Mouse (Mus musculus): ENCODE results near the gene Srp9.

Srp9 gene

GRCm38 (mm10) chr1:182124506-182124905, at the start of gene Srp9:
Srp9 (plus strand) TSS chr1:182124737.
- DNase-seq (ENCODE audit: low read depth, low spot score) = peak; percentile 98

- DNase-seq (ENCODE audit: low read depth, low spot score) = no peak
Observed at GRCm38 (mm10) chr1:182081744-182082419, 42.7 kb upstream of the Srp9 start.

- DNase-seq (ENCODE audit: low read depth, low spot score) = no peak
Observed at GRCm38 (mm10) chr1:182083459-182083858, 41.1 kb upstream of the Srp9 start.

GRCm38 (mm10) chr1:182086759-182087158, 37.8 kb upstream of the Srp9 start:
- DNase-seq (ENCODE audit: low read depth, low spot score) = no peak

GRCm38 (mm10) chr1:182087351-182087750, 37.2 kb upstream of the Srp9 start:
- no peak for DNase-seq (ENCODE audit: low read depth, low spot score)

GRCm38 (mm10) chr1:182087753-182088633, 36.5 kb upstream of the Srp9 start:
- peak; percentile 45 for DNase-seq (ENCODE audit: low read depth, low spot score)

GRCm38 (mm10) chr1:182088844-182089418, 35.6 kb upstream of the Srp9 start:
- DNase-seq (ENCODE audit: low read depth, low spot score) = no peak

GRCm38 (mm10) chr1:182089600-182090297, 34.8 kb upstream of the Srp9 start:
- no peak for DNase-seq (ENCODE audit: low read depth, low spot score)

GRCm38 (mm10) chr1:182090298-182090677, 34.2 kb upstream of the Srp9 start:
- no peak for DNase-seq (ENCODE audit: low read depth, low spot score)

GRCm38 (mm10) chr1:182091261-182091660, 33.3 kb upstream of the Srp9 start:
- no peak for DNase-seq (ENCODE audit: low read depth, low spot score)

GRCm38 (mm10) chr1:182091746-182092412, 32.7 kb upstream of the Srp9 start:
- no peak for DNase-seq (ENCODE audit: low read depth, low spot score)

GRCm38 (mm10) chr1:182092413-182092800, 32.1 kb upstream of the Srp9 start:
- DNase-seq (ENCODE audit: low read depth, low spot score) = no peak

- DNase-seq (ENCODE audit: low read depth, low spot score) = no peak
Observed at GRCm38 (mm10) chr1:182093407-182093806, 31.1 kb upstream of the Srp9 start.

GRCm38 (mm10) chr1:182094473-182095136, 29.9 kb upstream of the Srp9 start:
- DNase-seq (ENCODE audit: low read depth, low spot score) = no peak

GRCm38 (mm10) chr1:182095240-182095741, 29.2 kb upstream of the Srp9 start:
- no peak for DNase-seq (ENCODE audit: low read depth, low spot score)

- no peak for DNase-seq (ENCODE audit: low read depth, low spot score)
Observed at GRCm38 (mm10) chr1:182096707-182097106, 27.8 kb upstream of the Srp9 start.

- no peak for DNase-seq (ENCODE audit: low read depth, low spot score)
Observed at GRCm38 (mm10) chr1:182099062-182099461, 25.5 kb upstream of the Srp9 start.

GRCm38 (mm10) chr1:182100403-182100802, 24.1 kb upstream of the Srp9 start:
- DNase-seq (ENCODE audit: low read depth, low spot score) = peak; percentile 31

- no peak for DNase-seq (ENCODE audit: low read depth, low spot score)
Observed at GRCm38 (mm10) chr1:182101468-182101867, 23.1 kb upstream of the Srp9 start.

GRCm38 (mm10) chr1:182102706-182103105, 21.8 kb upstream of the Srp9 start:
- no peak for DNase-seq (ENCODE audit: low read depth, low spot score)

- no peak for DNase-seq (ENCODE audit: low read depth, low spot score)
Observed at GRCm38 (mm10) chr1:182103436-182103835, 21.1 kb upstream of the Srp9 start.
